Mouse (Mus musculus) splenic B cell, adult 2 months (primary cell): ENCODE results near the gene Cidec.

Experiments used
- DNase-seq: peaks from one replicate; pipeline ENCODE4 v3.0.0-alpha.2; 2011; ENCODE audit warnings: low read depth, low spot score
- H3K27me3 ChIP-seq: 2 replicates; pipeline ENCODE4 v1.6.1; 2012; ENCODE audit warnings: mild to moderate bottlenecking, low read length, moderate library complexity, mixed read lengths; ENCODE audit not compliant: control insufficient read depth, poor library complexity, insufficient read depth, severe bottlenecking
- H3K36me3 ChIP-seq: 2 replicates; pipeline ENCODE4 v1.6.1; 2012; ENCODE audit warnings: mild to moderate bottlenecking, low read length, moderate library complexity, mixed read lengths; ENCODE audit not compliant: control insufficient read depth, poor library complexity, insufficient read depth, severe bottlenecking

The Cidec gene

DNA sequence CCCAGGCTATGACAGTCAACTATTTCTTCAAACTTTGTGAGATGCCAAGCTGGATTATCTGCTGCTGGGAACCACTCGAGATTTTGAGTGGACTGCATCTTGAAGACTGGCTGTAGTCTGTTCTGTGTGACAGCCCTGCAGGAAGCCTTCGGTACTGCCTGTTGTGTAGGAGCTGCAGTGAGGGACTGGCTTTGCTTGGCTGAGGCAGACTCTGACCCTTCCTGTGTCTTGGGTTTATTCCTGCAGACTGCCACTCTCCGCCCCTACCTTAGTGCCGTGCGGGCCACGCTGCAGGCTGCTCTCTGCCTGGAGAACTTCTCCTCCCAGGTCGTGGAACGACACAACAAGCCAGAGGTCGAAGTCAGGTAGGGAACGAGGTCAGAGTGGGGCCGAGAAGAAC, 55.1 kb downstream of the Cidec start:
- DNase-seq: no peak
- peaks cover 23% of the 10 kb centered on the region for H3K36me3 ChIP-seq
- no peaks in the 10 kb centered on the region for H3K27me3 ChIP-seq

DNA sequence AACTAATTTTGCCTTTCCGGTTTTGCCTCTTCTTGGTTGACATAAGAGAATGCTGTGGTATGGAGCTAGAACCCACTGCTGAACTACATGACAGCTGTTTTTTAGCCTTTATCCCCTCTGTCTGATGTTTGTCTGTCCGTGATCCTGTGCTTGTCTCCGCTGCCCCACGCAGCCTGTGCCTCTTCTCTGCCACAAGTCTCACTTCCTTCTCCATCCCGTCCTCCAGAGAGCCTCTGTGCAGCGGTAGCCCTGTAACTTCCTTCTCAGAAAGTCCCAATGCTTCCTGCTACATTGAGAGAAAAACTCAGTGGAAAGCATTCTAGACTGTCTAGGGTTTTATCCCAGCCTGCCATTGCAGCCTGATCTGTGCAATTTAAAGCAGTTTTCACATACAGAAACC, 56.3 kb downstream of the Cidec start:
- Histone ChIP-seq H3K36me3 (peaks cover 18% of the 10 kb centered on the region), H3K27me3 (no peaks in the 10 kb centered on the region)
- peak; percentile 58 for DNase-seq

DNA sequence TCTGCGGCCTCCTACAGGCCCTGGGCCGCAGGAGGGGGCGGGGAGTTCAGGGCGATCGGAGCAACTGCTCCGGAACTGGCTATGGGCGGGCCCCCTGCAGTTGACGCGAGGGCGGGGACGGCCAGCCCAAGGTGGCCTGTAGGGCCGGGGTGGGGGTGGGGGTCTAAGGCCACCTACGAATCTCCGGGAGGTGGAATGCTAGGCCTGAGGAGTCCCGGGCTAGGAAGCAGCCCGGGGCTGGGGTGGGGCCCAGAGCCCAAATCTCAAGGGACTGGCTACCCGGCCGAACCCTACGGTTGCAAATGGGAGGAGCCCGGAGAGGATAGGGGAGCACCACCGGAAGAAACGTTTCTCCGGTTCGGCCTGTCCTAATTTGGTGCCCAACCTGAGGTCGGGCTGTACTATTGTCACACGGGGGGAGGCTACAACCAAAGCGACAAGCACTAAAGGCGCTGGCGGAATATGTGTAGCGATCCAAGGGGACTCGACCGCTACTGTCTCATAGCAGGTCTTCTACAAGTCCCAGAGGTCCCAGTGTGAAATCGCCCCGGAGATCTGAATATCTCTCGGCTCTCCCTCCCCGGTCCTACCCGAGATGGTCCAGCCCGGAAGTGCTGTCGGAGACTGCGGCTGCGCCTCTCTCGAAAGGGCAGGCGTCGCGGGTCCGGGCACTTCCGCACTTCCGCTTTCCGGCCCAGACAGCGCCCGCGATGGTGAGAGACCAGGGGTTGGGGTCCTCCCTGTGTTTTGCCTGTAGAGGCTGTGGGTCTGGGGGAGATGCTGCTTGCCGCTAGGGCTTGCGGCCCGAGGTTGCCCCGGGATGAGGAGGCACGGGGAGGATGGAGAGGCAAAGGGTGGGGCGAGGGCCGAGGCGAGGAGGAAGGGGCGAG, 57.8 kb downstream of the Cidec start, which contains the start of the genes Tada3 and Arpc4:
Gene Tada3 (minus strand): TSS at position 388 of the 890 bp plus-strand sequence.
Gene Arpc4 (plus strand): TSS at position 620 of the 890 bp plus-strand sequence.
- Histone ChIP-seq H3K27me3 (no peaks in the 10 kb centered on the region), H3K36me3 (peaks cover 13% of the 10 kb centered on the region)
- peak; percentile 95 for DNase-seq

DNA sequence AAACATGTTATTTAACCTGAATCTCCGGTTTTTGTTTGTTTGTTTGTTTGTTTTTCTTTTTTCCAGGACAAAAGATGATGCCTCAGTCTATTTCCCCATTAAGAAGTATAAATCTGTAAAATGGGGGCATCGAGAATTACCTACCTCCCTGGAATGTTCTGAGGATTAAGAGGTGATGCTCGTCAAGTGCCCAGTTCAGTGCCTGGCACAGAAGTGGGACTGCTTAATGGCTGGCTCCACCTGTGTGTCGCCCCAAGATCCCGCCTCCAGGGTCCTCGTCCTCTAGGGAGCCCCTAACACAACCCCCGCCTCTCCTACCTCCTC, 58.4 kb downstream of the Cidec start:
- no peaks in the 10 kb centered on the region for H3K27me3 ChIP-seq
- H3K36me3 ChIP-seq: peaks cover 12% of the 10 kb centered on the region
- no peak for DNase-seq
